15 mouse cellular contexts compared by ENCODE assay signal in genomic region chr7:102349236-102349635, GRCm38 (mm10).
"Had no signal": no experiment of that assay in that cellular context is flagged by ENCODE, and none has a peak within 500 bp of the region (broad histone marks: within the 10 kb centered on the region; RNA-seq: fewer than 3 reads in every experiment).

No protein-coding gene starts in this region.

- H3K36me3 ChIP-seq: limb, embryonic 15.5 days; liver, embryonic 12.5 days; midbrain, embryonic 10.5 days; neural tube, embryonic 15.5 days had no signal

- H3K9ac ChIP-seq: limb, embryonic 15.5 days; liver, embryonic 12.5 days; lung, embryonic 14.5 days; neural tube, embryonic 15.5 days had no signal

- H3K27me3 ChIP-seq: limb, embryonic 15.5 days; liver, embryonic 12.5 days; neural tube, embryonic 15.5 days had no signal

- H3K9me3 ChIP-seq: limb, embryonic 15.5 days; liver, embryonic 12.5 days; midbrain, embryonic 10.5 days; neural tube, embryonic 15.5 days had no signal

- ATAC-seq: intestine, embryonic 16.5 days; liver, embryonic 12.5 days had no signal

- H3K4me3 ChIP-seq: left cerebral cortex, adult 2 months; limb, embryonic 15.5 days; liver, embryonic 12.5 days; midbrain, embryonic 10.5 days; myocyte; neural tube, embryonic 15.5 days had no signal

- DNase-seq: lung, embryonic 14.5 days; lung, postnatal 10 days; lung, postnatal 4 days; midbrain, embryonic 14.5 days; right cerebral cortex, adult 18-20 months; thymus, adult 2 months; thymus, postnatal 25 days had no signal

- H3K4me2 ChIP-seq: limb, embryonic 15.5 days; liver, embryonic 12.5 days; lung, embryonic 14.5 days; neural tube, embryonic 15.5 days had no signal

- H3K4me1 ChIP-seq: liver, embryonic 12.5 days; midbrain, embryonic 10.5 days; neural tube, embryonic 15.5 days had no signal

- H3K27ac ChIP-seq: left cerebral cortex, adult 2 months; limb, embryonic 15.5 days; liver, embryonic 12.5 days; midbrain, embryonic 10.5 days; neural tube, embryonic 15.5 days; stomach, postnatal 0 days had no signal
